Mouse (Mus musculus): ENCODE results near the gene Schip1. TPM values are rescaled to one million over a fixed set of nuclear protein-coding genes. Genes with fewer than 3 reads are reported as not detected.
A peak's percentile ranks its signal among the peaks of the same experiment; 100 is the strongest.

The Schip1 gene
- total RNA-seq, 2 experiments from 2014 or later = 277 to 334 TPM

- DNase-seq (ENCODE audit: low spot score in 2 of 2) = no peak
- intact Hi-C loops (cut with DNase I) = no loop called here
Observed at GRCm38 (mm10) chr3:68356516-68356915, 291.9 kb downstream of the Schip1 start.

- DNase-seq (ENCODE audit: low spot score in 2 of 2) = peak; percentile 18 to 72
- intact Hi-C loops (cut with DNase I) = loop anchor here (5.0 to 10.0 kb wide), 2 partner anchors 99 to 127 kb away; no protein-coding TSS in a partner anchor
Observed at GRCm38 (mm10) chr3:68368029-68368428, 303.4 kb downstream of the Schip1 start.

- no peak for DNase-seq (ENCODE audit: low spot score in 2 of 2)
- intact Hi-C loops (cut with DNase I) = loop anchor here (10.0 kb wide), 1 partner anchor 172 kb away; no protein-coding TSS in a partner anchor
Observed at GRCm38 (mm10) chr3:68372925-68373324, 308.3 kb downstream of the Schip1 start.

- intact Hi-C loops (cut with DNase I) = loop anchor here (10.0 kb wide), 1 partner anchor 170 kb away; no protein-coding TSS in a partner anchor
- peak in 1 of 2 experiments; percentile 15 for DNase-seq (ENCODE audit: low spot score in 2 of 2)
Observed at GRCm38 (mm10) chr3:68375100-68375508, 310.5 kb downstream of the Schip1 start.

- intact Hi-C loops (cut with DNase I) = loop anchor here (10.0 kb wide), 1 partner anchor 167 kb away; no protein-coding TSS in a partner anchor
- DNase-seq (ENCODE audit: low spot score in 2 of 2) = no peak
Observed at GRCm38 (mm10) chr3:68377452-68378198, 313.0 kb downstream of the Schip1 start.

GRCm38 (mm10) chr3:68378799-68379198 lies 314.2 kb downstream of the Schip1 start:
- no peak for DNase-seq (ENCODE audit: low spot score in 2 of 2)
- intact Hi-C loops (cut with DNase I) = loop anchor here (10.0 kb wide), 1 partner anchor 166 kb away; no protein-coding TSS in a partner anchor

- intact Hi-C loops (cut with DNase I) = loop anchor here (10.0 kb wide), 1 partner anchor 166 kb away; no protein-coding TSS in a partner anchor
- no peak for DNase-seq (ENCODE audit: low spot score in 2 of 2)
Observed at GRCm38 (mm10) chr3:68379242-68379641, 314.6 kb downstream of the Schip1 start.

GRCm38 (mm10) chr3:68383672-68384071 lies 319.1 kb downstream of the Schip1 start:
- intact Hi-C loops (cut with DNase I) = no loop called here
- DNase-seq (ENCODE audit: low spot score in 2 of 2) = no peak

GRCm38 (mm10) chr3:68385544-68385943 lies 320.9 kb downstream of the Schip1 start:
- intact Hi-C loops (cut with DNase I) = no loop called here

GRCm38 (mm10) chr3:68388023-68388422 lies 323.4 kb downstream of the Schip1 start:
- DNase-seq (ENCODE audit: low spot score in 2 of 2) = no peak
- intact Hi-C loops (cut with DNase I) = no loop called here

More at GRCm38 (mm10) chr3:68385544-68385943, 320.9 kb downstream of the Schip1 start:
- DNase-seq (ENCODE audit: low spot score in 2 of 2) = no peak

GRCm38 (mm10) chr3:68393578-68393977 lies 329.0 kb downstream of the Schip1 start:
- DNase-seq (ENCODE audit: low spot score in 2 of 2) = no peak
- intact Hi-C loops (cut with DNase I) = no loop called here

GRCm38 (mm10) chr3:68398691-68399090 lies 334.1 kb downstream of the Schip1 start:
- intact Hi-C loops (cut with DNase I) = no loop called here
- no peak for DNase-seq (ENCODE audit: low spot score in 2 of 2)

GRCm38 (mm10) chr3:68400121-68400520 lies 335.5 kb downstream of the Schip1 start:
- intact Hi-C loops (cut with DNase I) = no loop called here
- DNase-seq (ENCODE audit: low spot score in 2 of 2) = no peak

- intact Hi-C loops (cut with DNase I) = no loop called here
- no peak for DNase-seq (ENCODE audit: low spot score in 2 of 2)
Observed at GRCm38 (mm10) chr3:68403343-68403742, 338.7 kb downstream of the Schip1 start.

GRCm38 (mm10) chr3:68403783-68404217 lies 339.2 kb downstream of the Schip1 start:
- peak; percentile 14 to 52 for DNase-seq (ENCODE audit: low spot score in 2 of 2)
- intact Hi-C loops (cut with DNase I) = no loop called here

- DNase-seq (ENCODE audit: low spot score in 2 of 2) = no peak
- intact Hi-C loops (cut with DNase I) = no loop called here
Observed at GRCm38 (mm10) chr3:68405724-68406123, 341.1 kb downstream of the Schip1 start.

GRCm38 (mm10) chr3:68412262-68412661 lies 347.7 kb downstream of the Schip1 start:
- intact Hi-C loops (cut with DNase I) = no loop called here
- no peak for DNase-seq (ENCODE audit: low spot score in 2 of 2)

- intact Hi-C loops (cut with DNase I) = no loop called here
- DNase-seq (ENCODE audit: low spot score in 2 of 2) = no peak
Observed at GRCm38 (mm10) chr3:68419792-68420191, 355.2 kb downstream of the Schip1 start.

- intact Hi-C loops (cut with DNase I) = no loop called here
- no peak for DNase-seq (ENCODE audit: low spot score in 2 of 2)
Observed at GRCm38 (mm10) chr3:68420927-68421326, 356.3 kb downstream of the Schip1 start.

- intact Hi-C loops (cut with DNase I) = no loop called here
- no peak for DNase-seq (ENCODE audit: low spot score in 2 of 2)
Observed at GRCm38 (mm10) chr3:68421849-68422248, 357.2 kb downstream of the Schip1 start.

GRCm38 (mm10) chr3:68428081-68428480 lies 363.5 kb downstream of the Schip1 start:
- intact Hi-C loops (cut with DNase I) = no loop called here
- no peak for DNase-seq (ENCODE audit: low spot score in 2 of 2)
